Mouse (Mus musculus): ENCODE data around the gene Magix. TPM values are rescaled to one million over a fixed set of nuclear protein-coding genes. Genes with fewer than 3 reads are reported as not detected.

The Magix gene
- polyA plus RNA-seq, 1 experiment: 0.29 TPM

DNA sequence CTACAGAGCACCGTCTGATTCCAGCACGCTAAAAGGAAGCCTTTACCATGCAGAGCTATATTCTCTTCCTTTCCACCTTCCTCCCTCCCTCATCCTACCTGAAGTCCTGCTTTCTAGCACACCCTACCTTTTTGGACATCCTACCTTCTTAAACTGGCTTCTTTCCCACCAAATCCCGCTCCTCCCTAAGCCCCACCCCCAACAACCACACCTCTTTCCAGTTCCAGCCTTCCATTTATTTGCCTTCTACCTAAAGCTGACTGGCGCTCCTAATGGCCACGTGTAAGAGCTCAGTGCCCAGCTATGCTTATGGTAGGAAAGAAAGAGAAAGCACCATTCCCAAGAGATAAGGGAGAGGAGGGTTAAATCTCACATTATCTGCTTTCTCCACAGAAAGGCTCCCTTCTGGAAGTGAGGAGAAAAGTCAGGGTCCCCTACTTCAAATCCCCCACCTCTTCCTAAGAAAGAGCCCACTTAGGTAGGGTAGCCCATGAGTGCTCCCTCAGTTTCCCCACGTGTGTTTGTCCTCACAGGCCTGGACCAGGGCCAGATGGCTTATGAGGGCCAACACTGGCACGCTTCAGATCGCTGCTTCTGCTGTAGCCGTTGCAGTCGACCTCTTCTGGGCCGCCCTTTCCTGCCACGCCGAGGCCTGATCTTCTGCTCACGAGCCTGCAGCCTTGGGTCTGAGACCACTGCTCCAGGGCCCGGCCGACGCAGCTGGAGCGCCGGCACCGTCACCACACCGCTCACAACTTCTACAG, 15.1 kb downstream of the Magix start:
- TF ChIP-seq POLR2A (IDR thresholded peaks at IDR 0.05; ENCODE audit: low read depth, low read length): no peak
- TF ChIP-seq CTCF (IDR thresholded peaks at IDR 0.05; ENCODE audit: extremely low read depth, insufficient read depth, insufficient read length, insufficient replicate concordance): no peak
- Histone ChIP-seq H3K27me3 (ENCODE audit: control insufficient read depth, insufficient read depth, low read length) (no peaks in the 10 kb centered on the region), H3K27ac (ENCODE audit: insufficient read depth, low read length) (no peak overlapping the region), H3K36me3 (ENCODE audit: control insufficient read depth, insufficient read depth, low read length) (peaks cover 12% of the 10 kb centered on the region), H3K4me3 (ENCODE audit: extremely low read depth, insufficient read depth, insufficient read length) (no peak overlapping the region), H3K4me1 (ENCODE audit: control insufficient read depth, insufficient read depth, insufficient read length) (no peaks in the 10 kb centered on the region)
- 84% methylated on average over 21 of the region's 21 CpGs for WGBS
- DNase-seq (ENCODE audit: low read depth in 1 of 2, low spot score in 2 of 2): no peak

GRCm38 (mm10) chrX:7664791-7665190, 16.3 kb downstream of the Magix start:
- DNase-seq (ENCODE audit: low read depth in 1 of 2, low spot score in 2 of 2): no peak
- Histone ChIP-seq H3K27me3 (ENCODE audit: control insufficient read depth, insufficient read depth, low read length) (no peaks in the 10 kb centered on the region), H3K27ac (ENCODE audit: insufficient read depth, low read length) (no peak overlapping the region), H3K4me3 (ENCODE audit: extremely low read depth, insufficient read depth, insufficient read length) (no peak overlapping the region), H3K36me3 (ENCODE audit: control insufficient read depth, insufficient read depth, low read length) (peaks cover 12% of the 10 kb centered on the region), H3K4me1 (ENCODE audit: control insufficient read depth, insufficient read depth, insufficient read length) (no peaks in the 10 kb centered on the region)
- TF ChIP-seq POLR2A (IDR thresholded peaks at IDR 0.05; ENCODE audit: low read depth, low read length) (no peak), CTCF (IDR thresholded peaks at IDR 0.05; ENCODE audit: extremely low read depth, insufficient read depth, insufficient read length, insufficient replicate concordance) (no peak)
- 87% methylated on average over 11 of the region's 11 CpGs for WGBS

- H3K27ac ChIP-seq (ENCODE audit: insufficient read depth, low read length): no peak overlapping the region
- no peak for DNase-seq (ENCODE audit: low read depth in 1 of 2, low spot score in 2 of 2)
- H3K4me1 ChIP-seq (ENCODE audit: control insufficient read depth, insufficient read depth, insufficient read length): peaks cover 6% of the 10 kb centered on the region
- H3K27me3 ChIP-seq (ENCODE audit: control insufficient read depth, insufficient read depth, low read length): no peaks in the 10 kb centered on the region
- WGBS: 70% methylated on average over 3 of the region's 3 CpGs
- peaks cover 12% of the 10 kb centered on the region for H3K36me3 ChIP-seq (ENCODE audit: control insufficient read depth, insufficient read depth, low read length)
- TF ChIP-seq POLR2A (IDR thresholded peaks at IDR 0.05; ENCODE audit: low read depth, low read length): no peak
- TF ChIP-seq CTCF (IDR thresholded peaks at IDR 0.05; ENCODE audit: extremely low read depth, insufficient read depth, insufficient read length, insufficient replicate concordance): no peak
- no peak overlapping the region for H3K4me3 ChIP-seq (ENCODE audit: extremely low read depth, insufficient read depth, insufficient read length)
These were observed 18.1 kb downstream of the Magix start for GRCm38 (mm10) chrX:7662936-7663335.

DNA sequence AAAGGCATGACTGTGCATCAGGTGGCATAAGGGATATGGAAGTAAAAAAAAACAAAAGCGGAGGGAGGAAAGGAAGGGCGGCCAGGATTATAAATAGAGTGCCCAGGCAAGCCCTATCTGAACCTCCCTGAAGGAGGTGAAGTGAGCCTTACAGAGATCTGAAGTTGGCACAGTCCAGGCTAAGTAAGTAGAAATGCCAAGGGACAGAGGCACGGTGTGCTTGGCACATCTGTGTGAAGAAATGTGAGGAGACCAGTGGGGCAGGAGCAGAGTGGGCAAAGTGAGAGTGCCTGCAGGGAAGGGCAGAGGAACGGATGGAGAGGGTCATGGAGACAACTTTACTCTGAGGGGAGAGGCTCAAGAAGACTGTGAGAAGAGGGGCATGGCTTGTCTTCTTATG, 20.0 kb downstream of the Magix start:
- H3K4me1 ChIP-seq (ENCODE audit: control insufficient read depth, insufficient read depth, insufficient read length): peaks cover 10% of the 10 kb centered on the region
- no peak for TF ChIP-seq CTCF (IDR thresholded peaks at IDR 0.05; ENCODE audit: extremely low read depth, insufficient read depth, insufficient read length, insufficient replicate concordance)
- no peak for TF ChIP-seq POLR2A (IDR thresholded peaks at IDR 0.05; ENCODE audit: low read depth, low read length)

DNA sequence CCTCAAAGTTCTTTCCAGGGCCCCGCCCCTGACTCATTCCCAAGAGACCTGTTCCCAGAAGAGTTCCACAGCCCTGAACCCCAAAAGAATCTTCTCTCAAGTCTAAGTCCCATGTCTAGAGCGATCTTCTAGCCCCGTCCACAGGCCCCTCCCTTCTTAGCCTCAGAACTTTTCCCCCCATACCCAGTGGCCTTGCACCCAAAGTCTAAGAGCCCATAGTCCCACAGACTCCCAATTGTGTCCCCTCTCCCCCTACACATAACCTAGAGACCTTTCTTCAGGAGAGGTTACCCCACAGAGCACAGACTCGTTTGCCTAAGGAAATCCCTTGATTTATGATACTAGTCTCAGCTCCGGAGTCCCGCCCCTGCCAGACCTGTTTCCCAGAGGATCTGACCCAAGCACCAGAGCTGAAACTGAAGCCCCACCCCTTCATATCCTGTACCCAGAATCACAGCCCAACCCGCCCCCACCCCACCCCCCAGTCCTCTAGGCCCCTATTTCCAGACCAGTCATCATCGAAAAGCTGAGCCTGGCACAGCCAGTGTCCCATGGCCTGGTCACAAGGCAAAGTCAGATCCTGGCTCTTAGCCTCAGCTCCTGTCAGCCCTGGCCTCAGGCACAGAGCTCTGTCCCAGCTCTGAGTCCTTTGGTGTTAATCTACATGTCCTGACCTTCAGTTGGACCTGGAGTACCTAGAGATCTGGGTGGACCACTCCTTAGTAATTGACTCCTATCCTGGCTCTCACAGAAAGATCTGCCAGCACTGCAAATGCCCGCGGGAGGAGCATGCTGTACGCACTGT, 22.1 kb downstream of the Magix start:
- TF ChIP-seq POLR2A (IDR thresholded peaks at IDR 0.05; ENCODE audit: low read depth, low read length) (no peak), CTCF (IDR thresholded peaks at IDR 0.05; ENCODE audit: extremely low read depth, insufficient read depth, insufficient read length, insufficient replicate concordance) (no peak)
- Histone ChIP-seq H3K27me3 (ENCODE audit: control insufficient read depth, insufficient read depth, low read length) (no peaks in the 10 kb centered on the region), H3K4me3 (ENCODE audit: extremely low read depth, insufficient read depth, insufficient read length) (no peak overlapping the region), H3K27ac (ENCODE audit: insufficient read depth, low read length) (no peak overlapping the region), H3K36me3 (ENCODE audit: control insufficient read depth, insufficient read depth, low read length) (no peaks in the 10 kb centered on the region), H3K4me1 (ENCODE audit: control insufficient read depth, insufficient read depth, insufficient read length) (peaks cover 10% of the 10 kb centered on the region)
- WGBS: 72% methylated on average over 11 of the region's 11 CpGs
- no peak for DNase-seq (ENCODE audit: low read depth in 1 of 2, low spot score in 2 of 2)

More for the DNA sequence above, 20.0 kb downstream of the Magix start:
- WGBS: 84% methylated on average over 4 of the region's 4 CpGs
- H3K36me3 ChIP-seq (ENCODE audit: control insufficient read depth, insufficient read depth, low read length): peaks cover 2% of the 10 kb centered on the region
- no peak overlapping the region for H3K4me3 ChIP-seq (ENCODE audit: extremely low read depth, insufficient read depth, insufficient read length)
- H3K27ac ChIP-seq (ENCODE audit: insufficient read depth, low read length): no peak overlapping the region
- H3K27me3 ChIP-seq (ENCODE audit: control insufficient read depth, insufficient read depth, low read length): no peaks in the 10 kb centered on the region
- DNase-seq (ENCODE audit: low read depth in 1 of 2, low spot score in 2 of 2): no peak

- TF ChIP-seq POLR2A (IDR thresholded peaks at IDR 0.05; ENCODE audit: low read depth, low read length) (no peak), CTCF (IDR thresholded peaks at IDR 0.05; ENCODE audit: extremely low read depth, insufficient read depth, insufficient read length, insufficient replicate concordance) (no peak)
- Histone ChIP-seq H3K36me3 (ENCODE audit: control insufficient read depth, insufficient read depth, low read length) (no peaks in the 10 kb centered on the region), H3K4me3 (ENCODE audit: extremely low read depth, insufficient read depth, insufficient read length) (no peak overlapping the region; the same call in 1 of the 2 replicates), H3K27ac (ENCODE audit: insufficient read depth, low read length) (peak overlapping the region; percentile 4; the same call in 1 of the 2 replicates), H3K4me1 (ENCODE audit: control insufficient read depth, insufficient read depth, insufficient read length) (peaks cover 15% of the 10 kb centered on the region), H3K27me3 (ENCODE audit: control insufficient read depth, insufficient read depth, low read length) (no peaks in the 10 kb centered on the region)
- DNase-seq (ENCODE audit: low read depth in 1 of 2, low spot score in 2 of 2): no peak
- WGBS: 39% methylated on average over 15 of the region's 15 CpGs
These were observed 22.8 kb downstream of the Magix start for GRCm38 (mm10) chrX:7658031-7658784.

Measured in spleen, adult 2 months (tissue).